Mouse (Mus musculus): ENCODE data around the gene Ano10. TPM values are rescaled to one million over a fixed set of nuclear protein-coding genes. Genes with fewer than 3 reads are reported as not detected.

The Ano10 gene
- polyA plus RNA-seq, 1 experiment from 2014 or later, result 37.6 TPM

DNA sequence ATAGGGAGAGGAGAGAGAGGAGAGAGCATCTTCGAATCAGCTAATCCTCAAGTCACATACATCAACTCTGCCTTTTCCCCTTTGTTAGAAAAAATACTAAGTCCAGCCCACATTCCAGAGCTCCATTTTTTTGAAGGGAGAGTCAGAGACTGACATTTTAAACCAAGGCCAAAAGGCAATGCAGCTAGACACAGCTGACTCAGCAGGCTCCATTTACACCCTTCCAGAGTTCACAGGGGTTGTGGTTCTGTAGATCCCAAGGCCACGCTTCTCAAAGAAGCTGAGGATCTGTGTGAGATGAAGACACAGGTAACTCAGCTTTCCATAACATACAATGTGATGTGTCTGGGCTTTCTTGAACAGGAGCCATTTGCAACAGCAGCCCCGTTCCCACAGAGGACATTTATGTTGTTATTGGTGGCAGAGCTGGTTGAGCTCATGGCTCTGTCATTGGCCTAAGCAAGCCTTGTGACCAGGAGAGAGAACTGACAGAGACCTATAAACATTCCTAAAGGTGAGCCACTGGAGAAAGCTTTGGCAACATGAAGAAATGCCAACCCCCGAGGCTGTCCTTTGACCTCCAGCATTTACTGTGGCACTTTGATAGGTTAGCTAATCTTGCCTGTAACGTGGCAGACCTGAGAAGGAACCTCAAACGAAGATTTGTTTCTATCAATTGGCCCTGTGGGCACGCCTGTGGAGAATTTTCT, 17.0 kb upstream of the Ano10 start:
- peaks cover 8 to 11% of the 10 kb centered on the region in 2 experiments; a peak in 3 of 4 replicates for H3K4me1 ChIP-seq (ENCODE audit: control insufficient read depth in 2 of 2, insufficient read depth in 2 of 2, low read length in 2 of 2)
- WGBS, result 72% methylated on average over 7 of the region's 7 CpGs
- peak overlapping the region; percentile 67 for H3K4me2 ChIP-seq (ENCODE audit: low read length)
- peak overlapping the region; percentile 78 for H3K9ac ChIP-seq (ENCODE audit: low read length)
- no peaks in the 10 kb centered on the region for H3K27me3 ChIP-seq (ENCODE audit: control insufficient read depth, insufficient read depth, low read length)
- peak overlapping the region in 1 of 2 experiments; percentile 52; a peak in 2 of 4 replicates for H3K4me3 ChIP-seq (ENCODE audit: control insufficient read depth in 1 of 2, insufficient read depth in 1 of 2, low read depth in 1 of 2, low read length in 2 of 2)
- no peak overlapping the region for H3K27ac ChIP-seq (replicated peaks in 1 of 2; ENCODE audit: control insufficient read depth in 1 of 2, insufficient read depth in 1 of 2, low read depth in 2 of 2, low read length in 2 of 2)
- H3K36me3 ChIP-seq (ENCODE audit: control insufficient read depth, insufficient read depth, low read length), result no peaks in the 10 kb centered on the region
- H3K9me3 ChIP-seq (ENCODE audit: control insufficient read depth, low read length), result no peaks in the 10 kb centered on the region
- ATAC-seq (ENCODE audit: insufficient number of reproducible peaks, insufficient read depth, low FRiP score, low read depth), result no peak

DNA sequence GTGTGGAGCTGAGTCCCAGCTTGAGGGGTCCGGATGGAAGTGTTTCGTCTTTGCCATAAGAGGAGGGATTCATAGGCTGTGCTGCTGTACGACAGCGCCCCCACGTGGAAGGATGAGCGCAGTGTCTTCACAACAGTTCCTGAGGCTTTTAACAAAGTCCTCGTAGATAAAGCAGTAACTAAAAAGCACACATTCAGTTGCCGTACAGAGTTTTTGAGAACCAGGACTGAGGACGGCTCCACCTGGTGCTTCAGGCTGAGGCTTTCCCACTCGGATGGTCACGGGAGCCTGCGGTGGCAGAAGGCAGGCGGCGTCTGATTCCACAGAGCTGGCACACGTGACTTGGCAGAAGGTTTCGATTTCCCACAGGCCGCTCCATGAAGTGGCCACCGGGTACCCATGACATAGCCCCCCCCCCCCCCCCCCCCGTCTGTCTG, 16.4 kb upstream of the Ano10 start:
- peaks cover 8 to 11% of the 10 kb centered on the region in 2 experiments; a peak in 3 of 4 replicates for H3K4me1 ChIP-seq (ENCODE audit: control insufficient read depth in 2 of 2, insufficient read depth in 2 of 2, low read length in 2 of 2)
- H3K9ac ChIP-seq (ENCODE audit: low read length), result peak overlapping the region; percentile 78
- peak; percentile 70 for ATAC-seq (ENCODE audit: insufficient number of reproducible peaks, insufficient read depth, low FRiP score, low read depth)
- peak overlapping the region; percentile 67 for H3K4me2 ChIP-seq (ENCODE audit: low read length)
- 3% methylated on average over 19 of the region's 19 CpGs for WGBS
- no peaks in the 10 kb centered on the region for H3K36me3 ChIP-seq (ENCODE audit: control insufficient read depth, insufficient read depth, low read length)
- H3K27me3 ChIP-seq (ENCODE audit: control insufficient read depth, insufficient read depth, low read length), result no peaks in the 10 kb centered on the region
- H3K4me3 ChIP-seq (ENCODE audit: control insufficient read depth in 1 of 2, insufficient read depth in 1 of 2, low read depth in 1 of 2, low read length in 2 of 2), result peak overlapping the region; percentile 52 to 74
- no peaks in the 10 kb centered on the region for H3K9me3 ChIP-seq (ENCODE audit: control insufficient read depth, low read length)
- peak overlapping the region; percentile 59 to 80; a peak in 3 of 4 replicates for H3K27ac ChIP-seq (replicated peaks in 1 of 2; ENCODE audit: control insufficient read depth in 1 of 2, insufficient read depth in 1 of 2, low read depth in 2 of 2, low read length in 2 of 2)

DNA sequence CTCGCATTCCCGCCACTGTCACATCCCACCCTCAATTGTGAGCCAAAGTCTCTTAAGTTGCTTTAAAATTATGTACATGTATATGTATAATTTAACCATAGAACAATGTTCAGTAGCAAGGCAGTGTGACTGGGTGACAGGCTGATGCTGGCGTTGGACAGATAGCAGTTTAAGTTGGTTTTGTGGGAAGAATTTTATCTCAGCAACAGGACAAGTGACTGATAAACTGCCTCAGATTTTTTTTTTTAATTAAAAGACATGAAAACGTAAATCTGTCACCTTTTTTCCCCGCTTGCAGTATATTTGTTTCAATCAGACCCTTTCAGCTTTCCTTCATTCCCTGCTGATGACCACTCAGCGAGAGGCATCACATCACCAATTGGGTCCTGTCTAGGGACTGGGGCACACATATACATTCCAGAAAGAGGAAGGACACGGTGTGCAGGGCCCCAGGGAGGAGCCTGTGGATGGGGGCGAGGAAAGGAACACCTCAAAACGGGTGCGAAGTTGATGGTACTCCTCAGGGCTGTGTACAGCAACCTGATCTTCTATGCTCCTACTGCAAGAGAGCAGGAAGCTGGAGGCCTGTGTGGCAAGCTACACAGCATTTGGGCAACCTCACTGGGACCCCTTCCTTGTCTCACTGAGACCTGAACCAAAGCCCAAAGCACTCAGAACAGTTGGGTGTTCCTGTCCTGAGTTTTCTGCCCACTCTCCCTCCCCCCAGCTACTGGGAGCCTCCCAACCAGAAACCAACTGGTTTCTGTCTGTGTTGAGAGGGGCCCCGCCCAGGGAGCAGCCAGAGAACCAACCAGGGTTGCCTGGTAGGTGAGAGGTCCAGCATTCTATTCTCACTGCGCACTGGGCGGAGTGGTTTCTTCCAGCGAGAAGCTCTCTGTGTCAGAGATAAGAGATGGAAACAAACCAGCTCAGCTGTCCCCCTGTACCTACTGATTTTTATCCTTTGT, 15.1 kb upstream of the Ano10 start:
- H3K36me3 ChIP-seq (ENCODE audit: control insufficient read depth, insufficient read depth, low read length), result no peaks in the 10 kb centered on the region
- no peaks in the 10 kb centered on the region for H3K9me3 ChIP-seq (ENCODE audit: control insufficient read depth, low read length)
- H3K27ac ChIP-seq (replicated peaks in 1 of 2; ENCODE audit: control insufficient read depth in 1 of 2, insufficient read depth in 1 of 2, low read depth in 2 of 2, low read length in 2 of 2), result no peak overlapping the region
- no peak overlapping the region for H3K4me3 ChIP-seq (ENCODE audit: control insufficient read depth in 1 of 2, insufficient read depth in 1 of 2, low read depth in 1 of 2, low read length in 2 of 2)
- ATAC-seq (ENCODE audit: insufficient number of reproducible peaks, insufficient read depth, low FRiP score, low read depth), result 0 out of 2 replicates have a peak, but pooled peaks have one; percentile 29
- H3K9ac ChIP-seq (ENCODE audit: low read length), result no peak overlapping the region
- H3K4me1 ChIP-seq (ENCODE audit: control insufficient read depth in 2 of 2, insufficient read depth in 2 of 2, low read length in 2 of 2), result peaks cover 8 to 11% of the 10 kb centered on the region in 2 experiments; a peak in 3 of 4 replicates
- WGBS, result 47% methylated on average over 14 of the region's 14 CpGs
- 0 out of 2 replicates have a peak overlapping the region, but pooled peaks have one; percentile 5 for H3K4me2 ChIP-seq (ENCODE audit: low read length)
- no peaks in the 10 kb centered on the region for H3K27me3 ChIP-seq (ENCODE audit: control insufficient read depth, insufficient read depth, low read length)

DNA sequence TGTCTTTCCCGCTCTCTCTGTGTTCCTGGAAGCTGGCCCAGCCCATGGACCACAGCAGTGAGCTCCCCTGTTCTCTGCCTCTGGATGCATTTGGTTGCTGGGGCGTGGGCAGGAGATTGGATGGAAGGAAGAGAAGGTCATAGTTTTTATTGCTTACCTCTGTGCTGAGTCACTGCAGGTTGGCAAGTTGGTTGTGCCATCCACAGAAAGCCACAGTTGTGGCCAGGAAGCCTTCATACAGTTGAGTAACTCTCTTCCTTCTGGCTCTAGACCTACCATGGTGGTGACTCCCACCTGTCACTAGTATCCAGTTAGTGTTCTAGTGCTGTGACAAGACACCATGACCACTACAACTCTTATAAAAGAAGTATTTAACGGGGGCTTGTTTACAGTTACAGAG, 11.1 kb upstream of the Ano10 start:
- Histone ChIP-seq H3K4me2 (ENCODE audit: low read length) (no peak overlapping the region), H3K36me3 (ENCODE audit: control insufficient read depth, insufficient read depth, low read length) (no peaks in the 10 kb centered on the region), H3K27me3 (ENCODE audit: control insufficient read depth, insufficient read depth, low read length) (no peaks in the 10 kb centered on the region), H3K9me3 (ENCODE audit: control insufficient read depth, low read length) (no peaks in the 10 kb centered on the region), H3K4me3 (ENCODE audit: control insufficient read depth in 1 of 2, insufficient read depth in 1 of 2, low read depth in 1 of 2, low read length in 2 of 2) (no peak overlapping the region), H3K27ac (replicated peaks in 1 of 2; ENCODE audit: control insufficient read depth in 1 of 2, insufficient read depth in 1 of 2, low read depth in 2 of 2, low read length in 2 of 2) (no peak overlapping the region), H3K9ac (ENCODE audit: low read length) (no peak overlapping the region), H3K4me1 (ENCODE audit: control insufficient read depth in 2 of 2, insufficient read depth in 2 of 2, low read length in 2 of 2) (peaks cover 5 to 10% of the 10 kb centered on the region in 2 experiments; a peak in 3 of 4 replicates)
- ATAC-seq (ENCODE audit: insufficient number of reproducible peaks, insufficient read depth, low FRiP score, low read depth), result no peak
- WGBS, result 80% methylated on average over 3 of the region's 3 CpGs

DNA sequence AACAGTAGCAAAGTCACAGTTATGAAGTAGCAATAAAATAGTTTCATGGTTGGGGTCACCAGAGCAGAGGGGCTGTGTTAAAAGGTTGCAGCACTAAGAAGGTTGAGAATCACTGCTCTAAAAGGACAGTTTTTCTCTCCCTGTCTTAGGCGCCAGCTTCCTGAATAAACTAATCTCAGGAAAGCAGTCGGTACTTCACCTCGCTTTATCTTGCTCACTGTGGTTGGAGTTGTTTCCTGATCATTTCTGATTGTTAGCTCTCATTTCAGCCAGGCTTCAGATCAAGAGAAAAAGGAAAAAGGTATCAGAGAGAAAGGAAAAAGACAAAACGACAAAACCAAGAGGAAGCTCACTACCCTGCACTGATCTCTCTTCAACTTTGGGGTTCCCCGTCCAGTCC, 1.9 kb upstream of the Ano10 start:
- no peaks in the 10 kb centered on the region for H3K9me3 ChIP-seq (ENCODE audit: control insufficient read depth, low read length)
- H3K9ac ChIP-seq (ENCODE audit: low read length), result no peak overlapping the region
- 75% methylated on average over 5 of the region's 5 CpGs for WGBS
- no peak overlapping the region for H3K27ac ChIP-seq (replicated peaks in 1 of 2; ENCODE audit: control insufficient read depth in 1 of 2, insufficient read depth in 1 of 2, low read depth in 2 of 2, low read length in 2 of 2)
- H3K4me1 ChIP-seq (ENCODE audit: control insufficient read depth in 2 of 2, insufficient read depth in 2 of 2, low read length in 2 of 2), result peaks cover 6 to 9% of the 10 kb centered on the region in 2 experiments
- H3K27me3 ChIP-seq (ENCODE audit: control insufficient read depth, insufficient read depth, low read length), result no peaks in the 10 kb centered on the region
- no peak overlapping the region for H3K4me3 ChIP-seq (ENCODE audit: control insufficient read depth in 1 of 2, insufficient read depth in 1 of 2, low read depth in 1 of 2, low read length in 2 of 2)
- H3K36me3 ChIP-seq (ENCODE audit: control insufficient read depth, insufficient read depth, low read length), result no peaks in the 10 kb centered on the region
- ATAC-seq (ENCODE audit: insufficient number of reproducible peaks, insufficient read depth, low FRiP score, low read depth), result no peak
- no peak overlapping the region for H3K4me2 ChIP-seq (ENCODE audit: low read length)

DNA sequence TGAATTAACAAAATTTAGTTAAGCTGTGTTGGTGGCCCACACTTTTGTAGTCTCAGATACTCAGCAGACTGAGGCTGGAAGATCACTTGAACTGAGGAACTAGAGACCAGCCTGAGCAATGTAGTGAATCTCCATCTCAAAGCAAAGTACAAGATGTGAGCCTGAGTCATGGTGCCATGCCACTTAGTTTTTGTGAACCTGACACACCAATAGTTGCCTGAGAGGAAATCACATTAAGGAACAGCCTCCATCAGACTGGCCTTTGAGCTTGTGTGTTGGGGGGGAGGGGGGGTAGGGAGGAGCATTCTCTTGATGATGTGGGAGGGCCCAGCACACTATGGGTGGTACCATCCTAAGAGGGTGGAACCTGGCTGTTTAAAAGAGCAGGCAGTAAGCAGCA, 1.2 kb upstream of the Ano10 start:
- H3K4me2 ChIP-seq (ENCODE audit: low read length), result no peak overlapping the region
- ATAC-seq (ENCODE audit: insufficient number of reproducible peaks, insufficient read depth, low FRiP score, low read depth), result no peak
- H3K9me3 ChIP-seq (ENCODE audit: control insufficient read depth, low read length), result no peaks in the 10 kb centered on the region
- no peak overlapping the region for H3K27ac ChIP-seq (replicated peaks in 1 of 2; ENCODE audit: control insufficient read depth in 1 of 2, insufficient read depth in 1 of 2, low read depth in 2 of 2, low read length in 2 of 2)
- no peaks in the 10 kb centered on the region for H3K27me3 ChIP-seq (ENCODE audit: control insufficient read depth, insufficient read depth, low read length)
- H3K4me3 ChIP-seq (ENCODE audit: control insufficient read depth in 1 of 2, insufficient read depth in 1 of 2, low read depth in 1 of 2, low read length in 2 of 2), result no peak overlapping the region
- no peak overlapping the region for H3K9ac ChIP-seq (ENCODE audit: low read length)
- no peaks in the 10 kb centered on the region for H3K36me3 ChIP-seq (ENCODE audit: control insufficient read depth, insufficient read depth, low read length)
- peaks cover 6 to 9% of the 10 kb centered on the region in 2 experiments for H3K4me1 ChIP-seq (ENCODE audit: control insufficient read depth in 2 of 2, insufficient read depth in 2 of 2, low read length in 2 of 2)

DNA sequence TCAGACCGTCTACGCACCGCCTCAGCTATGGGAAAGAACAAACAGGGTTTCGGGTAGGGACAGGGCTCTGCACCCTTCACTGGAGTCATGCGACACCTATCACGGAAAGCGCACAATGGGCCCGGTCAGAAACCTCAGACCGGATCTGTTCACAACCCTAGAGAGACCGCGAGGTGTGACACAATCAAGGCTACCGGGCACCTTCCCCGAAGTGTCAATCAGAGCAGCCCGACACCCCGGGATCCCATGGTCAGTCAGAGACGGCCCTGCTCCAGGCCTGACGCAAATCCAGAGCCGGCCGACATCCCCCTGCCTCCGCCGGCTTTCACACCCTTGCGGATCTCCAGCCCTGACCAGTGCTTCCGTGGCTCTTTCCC, 370 bp downstream of the Ano10 start:
- peak overlapping the region; percentile 88 for H3K9ac ChIP-seq (ENCODE audit: low read length)
- H3K4me3 ChIP-seq (ENCODE audit: control insufficient read depth in 1 of 2, insufficient read depth in 1 of 2, low read depth in 1 of 2, low read length in 2 of 2), result peak overlapping the region; percentile 81 to 99
- H3K4me2 ChIP-seq (ENCODE audit: low read length), result peak overlapping the region; percentile 83
- WGBS, result under 1% methylated on average over 23 of the region's 23 CpGs
- H3K36me3 ChIP-seq (ENCODE audit: control insufficient read depth, insufficient read depth, low read length), result no peaks in the 10 kb centered on the region
- H3K27me3 ChIP-seq (ENCODE audit: control insufficient read depth, insufficient read depth, low read length), result no peaks in the 10 kb centered on the region
- peaks cover 6 to 9% of the 10 kb centered on the region in 2 experiments for H3K4me1 ChIP-seq (ENCODE audit: control insufficient read depth in 2 of 2, insufficient read depth in 2 of 2, low read length in 2 of 2)
- H3K27ac ChIP-seq (replicated peaks in 1 of 2; ENCODE audit: control insufficient read depth in 1 of 2, insufficient read depth in 1 of 2, low read depth in 2 of 2, low read length in 2 of 2), result peak overlapping the region; percentile 75 to 78
- peak; percentile 62 for ATAC-seq (ENCODE audit: insufficient number of reproducible peaks, insufficient read depth, low FRiP score, low read depth)
- H3K9me3 ChIP-seq (ENCODE audit: control insufficient read depth, low read length), result no peaks in the 10 kb centered on the region

Data from heart, embryonic 14.5 days (tissue).